Mouse (Mus musculus) CH12.LX (cell line): ENCODE measurements around the gene Edaradd. TPM values are rescaled to one million over a fixed set of nuclear protein-coding genes. Genes with fewer than 3 reads are reported as not detected.

ENCODE experiments used
- DNase-seq: peaks from one replicate; pipeline ENCODE4 v3.0.0-alpha.2; 2013; ENCODE audit errors: extremely low read depth
- H3K27ac ChIP-seq: 2 replicates; pipeline ENCODE4 v1.5.1; 2012; ENCODE audit warnings: low read depth, mild to moderate bottlenecking, control low read depth, moderate library complexity; ENCODE audit not compliant: insufficient read depth
- H3K27me3 ChIP-seq: replicated peaks from 2 replicates; pipeline ENCODE3; 2012; ENCODE audit warnings: inconsistent platforms
- H3K36me3 ChIP-seq, 2 experiments: replicated peaks in 1 of 2; 2 replicates each; pipeline versions ENCODE3 to v1.6.1; 2012; ENCODE audit warnings: inconsistent platforms in 1 of 2, low read length in 1 of 2, mild to moderate bottlenecking in 1 of 2, mixed read lengths in 1 of 2, moderate library complexity in 1 of 2; ENCODE audit not compliant: control insufficient read depth in 1 of 2, insufficient read depth in 1 of 2
- H3K4me1 ChIP-seq, 2 experiments: 2 replicates each; pipeline ENCODE4 v1.6.1; 2012; ENCODE audit warnings: inconsistent platforms in 1 of 2, moderate library complexity in 1 of 2; ENCODE audit not compliant: insufficient read depth in 2 of 2, control insufficient read depth in 1 of 2
- H3K4me2 ChIP-seq: 2 replicates; pipeline ENCODE4 v1.6.1; 2012; ENCODE audit warnings: low read depth, mild to moderate bottlenecking, control low read depth; ENCODE audit not compliant: poor library complexity, insufficient read depth, severe bottlenecking
- H3K4me3 ChIP-seq, 3 experiments: fragments of 150-350 bp in 1 of 3; sonication (generic) in 1 of 3; replicated peaks in 1 of 3; 2 replicates each; pipeline versions ENCODE3 to v1.5.1; 2011 to 2012; ENCODE audit warnings: low read depth in 2 of 3, low read length in 2 of 3, mild to moderate bottlenecking in 2 of 3, moderate library complexity in 2 of 3, control low read depth in 1 of 3, improper control_type of control experiment in 1 of 3, inconsistent platforms in 1 of 3, mixed read lengths in 1 of 3; ENCODE audit not compliant: poor library complexity in 1 of 3
- H3K79me2 ChIP-seq: replicated peaks from 2 replicates; pipeline ENCODE4 v1.6.1; 2012; ENCODE audit warnings: mild to moderate bottlenecking, moderate library complexity; ENCODE audit not compliant: control insufficient read depth, poor library complexity, insufficient read depth, severe bottlenecking; ENCODE audit errors: extremely low read depth
- H3K9ac ChIP-seq: 2 replicates; pipeline ENCODE4 v1.6.1; 2012; ENCODE audit warnings: low read depth, mild to moderate bottlenecking, control low read depth, moderate library complexity; ENCODE audit not compliant: insufficient read depth
- H3K9me3 ChIP-seq: replicated peaks from 2 replicates; pipeline ENCODE3; 2012; ENCODE audit warnings: low read length, inconsistent platforms, mixed read lengths
- BHLHE40 ChIP-seq: IDR thresholded peaks from 2 replicates; pipeline ENCODE4 v1.6.1; 2011; ENCODE audit warnings: mild to moderate bottlenecking, low read depth, low read length, improper control_type of control experiment
- CHD2 ChIP-seq: IDR thresholded peaks from 2 replicates; pipeline ENCODE4 v1.6.1; 2011; ENCODE audit warnings: low read length, improper control_type of control experiment
- CTCF ChIP-seq, 2 experiments: IDR thresholded peaks in 1 of 2; conservative IDR thresholded peaks in 1 of 2; 2 replicates each; pipeline ENCODE4 v1.5.1; 2011 to 2012; ENCODE audit warnings: low read depth in 2 of 2, low read length in 2 of 2, improper control_type of control experiment in 1 of 2, inconsistent platforms in 1 of 2, mild to moderate bottlenecking in 1 of 2, moderate library complexity in 1 of 2
- GABPA ChIP-seq: IDR thresholded peaks from 2 replicates; pipeline ENCODE4 v1.6.1; 2012; ENCODE audit warnings: low read depth, low read length, improper control_type of control experiment, inconsistent platforms; ENCODE audit not compliant: insufficient replicate concordance
- IRF4 ChIP-seq: IDR thresholded peaks from 2 replicates; pipeline ENCODE4 v1.6.1; 2014; ENCODE audit warnings: low read depth, mild to moderate bottlenecking, inconsistent platforms, low read length, improper control_type of control experiment
- JUN ChIP-seq: IDR thresholded peaks from 2 replicates; pipeline ENCODE4 v1.6.1; 2011; ENCODE audit warnings: low read depth, mild to moderate bottlenecking, low read length, improper control_type of control experiment, moderate library complexity; ENCODE audit not compliant: insufficient read depth
- KAT2A ChIP-seq: IDR thresholded peaks from 2 replicates; pipeline ENCODE4 v1.6.1; 2012; ENCODE audit warnings: low read length, improper control_type of control experiment, inconsistent platforms; ENCODE audit not compliant: insufficient replicate concordance
- MEF2A ChIP-seq: IDR thresholded peaks from 2 replicates; pipeline ENCODE4 v1.6.1; 2014; ENCODE audit warnings: low read depth, mild to moderate bottlenecking, inconsistent platforms, low read length, improper control_type of control experiment, borderline replicate concordance
- MYC ChIP-seq: IDR thresholded peaks from 2 replicates; pipeline ENCODE4 v1.6.1; 2011; ENCODE audit warnings: low read depth, mild to moderate bottlenecking, improper control_type of control experiment, low read length
- NELFE ChIP-seq: IDR thresholded peaks from 2 replicates; pipeline ENCODE4 v1.6.1; 2011; ENCODE audit warnings: low read depth, low read length, improper control_type of control experiment
- PAX5 ChIP-seq: IDR thresholded peaks from 2 replicates; pipeline ENCODE4 v1.6.1; 2012; ENCODE audit warnings: low read length, inconsistent platforms, mixed read lengths
- POLR2A ChIP-seq: IDR thresholded peaks from 2 replicates; pipeline ENCODE4 v1.6.1; 2011; ENCODE audit warnings: low read depth, mild to moderate bottlenecking, improper control_type of control experiment, low read length
- POLR2AphosphoS2 ChIP-seq: IDR thresholded peaks from 2 replicates; pipeline ENCODE4 v1.6.1; 2011; ENCODE audit warnings: low read depth, low read length, improper control_type of control experiment
- RAD21 ChIP-seq: IDR thresholded peaks from 2 replicates; pipeline ENCODE4 v1.6.1; 2011; ENCODE audit warnings: low read depth, mild to moderate bottlenecking, low read length, improper control_type of control experiment, moderate library complexity
- SIN3A ChIP-seq: IDR thresholded peaks from 2 replicates; pipeline ENCODE4 v1.6.1; 2012; ENCODE audit warnings: low read length, improper control_type of control experiment, inconsistent platforms
- TCF12 ChIP-seq: IDR thresholded peaks from 2 replicates; pipeline ENCODE4 v1.6.1; 2014; ENCODE audit warnings: low read depth, mild to moderate bottlenecking, inconsistent platforms, low read length, improper control_type of control experiment
- USF1 ChIP-seq: IDR thresholded peaks from 2 replicates; pipeline ENCODE4 v1.6.1; 2014; ENCODE audit warnings: low read depth, mild to moderate bottlenecking, inconsistent platforms, low read length, improper control_type of control experiment
- USF2 ChIP-seq: conservative IDR thresholded peaks from 2 replicates; pipeline ENCODE4 v1.6.1; 2011; ENCODE audit warnings: low read depth, low read length, improper control_type of control experiment
- ZNF384 ChIP-seq: IDR thresholded peaks from 2 replicates; pipeline ENCODE4 v1.6.1; 2012; ENCODE audit warnings: low read depth, low read length, improper control_type of control experiment, inconsistent platforms
- dilution Hi-C: fragments of 300-500 bp; cut with MboI; formaldehyde crosslinking; loops from 2 replicates; pipeline ENCODE4 v1.14.3; 2020; ENCODE audit warnings: low sequenced_read_pairs; ENCODE audit not compliant: extremely low pct_unique_long_range_greater_than_20kb, extremely low pct_ligation_motif_present
- in situ Hi-C: fragments of 300-500 bp; cut with MboI; formaldehyde crosslinking; loops from 3 replicates; pipeline ENCODE4 v1.14.3; 2019; ENCODE audit warnings: low sequenced_read_pairs, low pct_ligation_motif_present, low pct_unique_long_range_greater_than_20kb, mixed read lengths
- polyA plus RNA-seq: library from polyadenylated mRNA; unstranded; fragments of >175 nt; gene quantifications from 2 replicates; pipeline ENCODE4 v1.2.1, GENCODE M21; 2012; ENCODE audit warnings: low read depth; ENCODE audit not compliant: insufficient read length
- total RNA-seq, 2 experiments: library from RNA; depleted of rRNA; stranded (reverse); fragments of 300-350 nt in 1 of 2; fragments of >200 nt in 1 of 2; gene quantifications; 2 replicates each; pipeline ENCODE4 v1.2.3; 2012 to 2014

Edaradd gene
- total and polyA plus RNA-seq, 3 experiments = 0.16 to 0.68 (median 0.24) TPM

GRCm38 (mm10) chr13:12440813-12441212, 79.4 kb downstream of the Edaradd start:
- dilution Hi-C loops = no loop called here
- H3K36me3 ChIP-seq = peaks cover 61 to 74% of the 10 kb centered on the region in 2 experiments
- no peak overlapping the region for H3K9ac ChIP-seq
- no peaks in the 10 kb centered on the region for H3K27me3 ChIP-seq
- no peak for DNase-seq
- H3K9me3 ChIP-seq = no peaks in the 10 kb centered on the region
- no peak overlapping the region for H3K4me3 ChIP-seq
- H3K4me2 ChIP-seq = no peak overlapping the region
- H3K27ac ChIP-seq = no peak overlapping the region
- TF ChIP-seq MYC (no peak), RAD21 (no peak), KAT2A (no peak), IRF4 (no peak), POLR2A (no peak), POLR2AphosphoS2 (no peak), PAX5 (no peak), ZNF384 (no peak), USF1 (no peak), TCF12 (no peak), MEF2A (no peak), CTCF (conservative IDR thresholded peaks at IDR 0.05 in 1 of 2, IDR thresholded peaks at IDR 0.05 in 1 of 2; ENCODE audit: low read depth in 2 of 2, low read length in 2 of 2) (no peak), NELFE (no peak), SIN3A (no peak), GABPA (no peak), CHD2 (no peak), USF2 (no peak), BHLHE40 (no peak)
- TF ChIP-seq, all 38 proteins: peak for 0
- Histone ChIP-seq H3K4me1 (no peaks in the 10 kb centered on the region), H3K79me2 (0 out of 2 replicates have a peak, but pooled peaks cover 2% of the 10 kb centered on the region)
- in situ Hi-C loops = no loop called here

GRCm38 (mm10) chr13:12439586-12439985, 80.7 kb downstream of the Edaradd start:
- Histone ChIP-seq H3K9ac (no peak overlapping the region), H3K27ac (no peak overlapping the region), H3K9me3 (no peaks in the 10 kb centered on the region), H3K27me3 (no peaks in the 10 kb centered on the region), H3K4me3 (no peak overlapping the region), H3K36me3 (peaks cover 67 to 80% of the 10 kb centered on the region in 2 experiments), H3K4me2 (no peak overlapping the region), H3K4me1 (no peaks in the 10 kb centered on the region), H3K79me2 (0 out of 2 replicates have a peak, but pooled peaks cover 2% of the 10 kb centered on the region)
- DNase-seq = no peak
- dilution Hi-C loops = no loop called here
- in situ Hi-C loops = no loop called here
- TF ChIP-seq JUN = no peak
